Mouse (Mus musculus) liver, embryonic 13.5 days (tissue): Measurements from ENCODE around the gene Uhrf1. TPM values are rescaled to one million over a fixed set of nuclear protein-coding genes. Genes with fewer than 3 reads are reported as not detected.
"Not testable (repeated sequence)": the region's sequence is repeated elsewhere in the genome, so short reads cannot be mapped to it uniquely, and the experiment has no call there.

ENCODE experiments used
- ATAC-seq: fragments of 200-750 bp; cut with Nextera tagmentation; 2 replicates; pipeline ENCODE4 v1.8.0; 2017; ENCODE audit warnings: low read depth, mild to moderate bottlenecking, moderate number of reproducible peaks, moderate library complexity
- DNase-seq: peaks from one replicate; pipeline ENCODE4 v3.0.0; 2022
- H3K27ac ChIP-seq: fragments of 300-500 bp; sonication (generic); 2 replicates; pipeline ENCODE4 v1.5.1; 2015; ENCODE audit warnings: moderate library complexity, mild to moderate bottlenecking, inconsistent platforms
- H3K27me3 ChIP-seq: fragments of 300-500 bp; sonication (generic); 2 replicates; pipeline ENCODE4 v1.6.1; 2015; ENCODE audit warnings: mild to moderate bottlenecking, inconsistent platforms
- H3K36me3 ChIP-seq: fragments of 300-500 bp; sonication (generic); 2 replicates; pipeline ENCODE4 v1.6.1; 2015; ENCODE audit warnings: mild to moderate bottlenecking, inconsistent platforms
- H3K4me1 ChIP-seq: fragments of 300-500 bp; sonication (generic); replicated peaks from 2 replicates; pipeline ENCODE4 v1.6.1; 2015; ENCODE audit warnings: inconsistent platforms
- H3K4me2 ChIP-seq: fragments of 300-500 bp; sonication (generic); 2 replicates; pipeline ENCODE4 v1.6.1; 2015; ENCODE audit warnings: inconsistent platforms, mild to moderate bottlenecking, moderate library complexity
- H3K4me3 ChIP-seq: fragments of 300-500 bp; sonication (generic); replicated peaks from 2 replicates; pipeline ENCODE4 v1.5.1; 2015; ENCODE audit warnings: mild to moderate bottlenecking, inconsistent platforms
- H3K9ac ChIP-seq: fragments of 300-500 bp; sonication (generic); 2 replicates; pipeline ENCODE4 v1.6.1; 2015; ENCODE audit warnings: mild to moderate bottlenecking, inconsistent platforms
- H3K9me3 ChIP-seq: fragments of 300-500 bp; sonication (generic); replicated peaks from 2 replicates; pipeline ENCODE4 v1.6.1; 2016; ENCODE audit warnings: inconsistent platforms
- WGBS: fragments of 180-500 bp; shearing (Covaris S2); methylation state at CpG from one replicate; pipeline ENCODE4 v1.1.7; 2015; ENCODE audit not compliant: insufficient replicate concordance; 5-methylcytosine and 5-hydroxymethylcytosine counted together
- polyA plus RNA-seq: library from polyadenylated mRNA; unstranded; fragments of >200 nt; fragmentation: Nextera tagmentation; extraction: Ambion mirVana; gene quantifications from 2 replicates; pipeline ENCODE4 v1.2.1, GENCODE M21; 2015

Gene Uhrf1
- polyA plus RNA-seq = 121 and 131 TPM in 2 replicates

GRCm38 (mm10) chr17:56303160-56303846 lies at the start of gene Uhrf1:
Gene Uhrf1, plus strand, starts transcription at chr17:56303321.
- 0 out of 2 replicates have a peak, but pooled peaks cover 3% of the 10 kb centered on the region for H3K27me3 ChIP-seq
- ATAC-seq = peak; percentile 85
- H3K4me3 ChIP-seq = peak within 1 kb of the TSS; percentile 91
- H3K36me3 ChIP-seq = peaks cover 37% of the 10 kb centered on the region
- peak within 1 kb of the TSS; percentile 96 for H3K27ac ChIP-seq
- under 1% methylated on average over 43 of the region's 43 CpGs for WGBS
- peak within 1 kb of the TSS; percentile 97 for H3K4me2 ChIP-seq
- DNase-seq = peak; percentile 92
- peaks cover 57% of the 10 kb centered on the region for H3K4me1 ChIP-seq
- no peaks in the 10 kb centered on the region for H3K9me3 ChIP-seq
- peak within 1 kb of the TSS; percentile 93 for H3K9ac ChIP-seq

GRCm38 (mm10) chr17:56254695-56255094 lies 48.4 kb upstream of the Uhrf1 start:
- 73% methylated on average over 4 of the region's 4 CpGs for WGBS
- Histone ChIP-seq H3K4me1 (peaks cover 35% of the 10 kb centered on the region), H3K4me2 (no peak overlapping the region), H3K9ac (no peak overlapping the region), H3K27me3 (no peaks in the 10 kb centered on the region), H3K36me3 (peaks cover 18% of the 10 kb centered on the region), H3K9me3 (no peaks in the 10 kb centered on the region), H3K4me3 (no peak overlapping the region), H3K27ac (no peak overlapping the region)
- ATAC-seq = no peak
- DNase-seq = no peak

DNA sequence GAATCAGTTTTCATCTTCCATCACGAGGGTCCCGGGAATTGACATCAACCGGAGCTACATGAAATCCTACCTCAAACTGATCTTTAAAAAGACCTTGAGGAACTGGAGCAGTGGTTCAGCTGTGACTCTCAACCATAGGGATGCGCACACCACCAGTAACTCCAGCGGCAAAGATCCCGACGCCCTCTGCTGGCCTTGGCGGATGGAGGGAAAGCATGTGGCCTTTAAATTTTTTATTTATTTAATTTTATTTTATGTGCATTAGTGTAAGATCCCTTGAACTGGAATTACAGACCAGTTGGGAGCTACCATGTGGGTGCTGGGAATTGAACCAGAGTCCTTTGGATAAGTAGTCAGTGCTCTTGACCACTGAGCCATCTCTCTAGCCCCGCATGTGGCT lies 47.7 kb upstream of the Uhrf1 start:
- H3K36me3 ChIP-seq = peaks cover 25% of the 10 kb centered on the region
- peak overlapping the region; percentile 78 for H3K4me3 ChIP-seq
- peak overlapping the region; percentile 29; the same call in 1 of the 2 replicates for H3K27ac ChIP-seq
- peak overlapping the region; percentile 55 for H3K4me2 ChIP-seq
- no peak for DNase-seq
- WGBS = 15% methylated on average over 9 of the region's 9 CpGs
- no peaks in the 10 kb centered on the region for H3K9me3 ChIP-seq
- no peak for ATAC-seq
- no peak overlapping the region for H3K9ac ChIP-seq
- H3K4me1 ChIP-seq = peaks cover 42% of the 10 kb centered on the region
- no peaks in the 10 kb centered on the region for H3K27me3 ChIP-seq

- under 1% methylated on average over 32 of the region's 32 CpGs for WGBS
- Histone ChIP-seq H3K27me3 (no peaks in the 10 kb centered on the region), H3K4me3 (peak overlapping the region; percentile 78), H3K36me3 (peaks cover 29% of the 10 kb centered on the region), H3K9me3 (no peaks in the 10 kb centered on the region), H3K4me1 (peaks cover 46% of the 10 kb centered on the region), H3K9ac (peak overlapping the region; percentile 73), H3K4me2 (peak overlapping the region; percentile 95), H3K27ac (peak overlapping the region; percentile 97)
- ATAC-seq (peak; percentile 84), DNase-seq (peak; percentile 96)
These were observed 47.3 kb upstream of the Uhrf1 start for GRCm38 (mm10) chr17:56255863-56256238.

GRCm38 (mm10) chr17:56256239-56256881 lies 46.8 kb upstream of the Uhrf1 start, which contains the start of gene Fem1a:
Gene Fem1a, plus strand, starts transcription at chr17:56256810.
- WGBS = under 1% methylated on average over 28 of the region's 28 CpGs
- peak; percentile 86 for ATAC-seq
- DNase-seq = peak; percentile 94

DNA sequence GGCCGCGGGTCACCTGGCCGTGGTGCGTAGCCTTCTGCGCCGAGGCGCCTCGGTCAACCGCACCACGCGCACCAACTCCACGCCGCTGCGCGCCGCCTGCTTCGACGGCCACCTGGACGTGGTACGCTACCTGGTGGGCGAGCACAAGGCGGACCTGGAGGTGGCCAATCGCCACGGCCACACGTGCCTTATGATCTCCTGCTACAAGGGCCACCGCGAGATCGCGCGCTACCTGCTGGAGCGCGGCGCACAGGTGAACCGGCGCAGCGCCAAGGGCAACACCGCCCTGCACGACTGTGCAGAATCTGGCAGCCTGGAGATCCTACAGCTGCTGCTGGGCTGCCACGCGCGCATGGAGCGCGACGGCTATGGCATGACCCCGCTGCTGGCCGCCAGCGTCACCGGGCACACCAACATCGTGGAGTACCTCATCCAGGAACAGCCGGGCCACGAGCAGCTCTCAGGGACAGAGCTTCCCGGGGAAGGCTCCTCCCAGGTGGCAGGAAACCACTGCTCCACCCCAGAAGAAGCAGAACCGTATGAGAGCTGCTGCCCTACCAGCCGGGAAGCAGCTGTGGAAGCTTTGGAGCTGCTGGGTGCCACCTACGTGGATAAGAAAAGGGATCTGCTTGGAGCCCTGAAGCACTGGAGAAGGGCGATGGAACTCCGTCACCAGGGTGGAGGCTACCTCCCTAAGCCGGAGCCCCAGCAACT lies 45.8 kb upstream of the Uhrf1 start:
- H3K36me3 ChIP-seq = peaks cover 44% of the 10 kb centered on the region
- peaks cover 57% of the 10 kb centered on the region for H3K4me1 ChIP-seq
- WGBS = 5% methylated on average over 58 of the region's 58 CpGs
- H3K4me2 ChIP-seq = peak overlapping the region; percentile 98
- peak overlapping the region; percentile 80 for H3K9ac ChIP-seq
- no peaks in the 10 kb centered on the region for H3K27me3 ChIP-seq
- DNase-seq = no peak
- peak overlapping the region; percentile 71 for H3K27ac ChIP-seq
- no peaks in the 10 kb centered on the region for H3K9me3 ChIP-seq
- no peak for ATAC-seq
- peak overlapping the region; percentile 78 for H3K4me3 ChIP-seq

More at GRCm38 (mm10) chr17:56256239-56256881, 46.8 kb upstream of the Uhrf1 start, which contains the start of gene Fem1a:
- Histone ChIP-seq H3K4me2 (peak within 1 kb of the TSS; percentile 98), H3K4me3 (peak within 1 kb of the TSS; percentile 78), H3K9me3 (no peaks in the 10 kb centered on the region), H3K36me3 (peaks cover 35% of the 10 kb centered on the region), H3K27me3 (no peaks in the 10 kb centered on the region), H3K4me1 (peaks cover 49% of the 10 kb centered on the region), H3K27ac (peak within 1 kb of the TSS; percentile 97), H3K9ac (peak within 1 kb of the TSS; percentile 80)

- not testable (repeated sequence) for H3K9me3 ChIP-seq, H3K27ac ChIP-seq, ATAC-seq, H3K27me3 ChIP-seq, DNase-seq
- peak overlapping the region; percentile 80; the same call in 1 of the 2 replicates for H3K9ac ChIP-seq
- H3K4me2 ChIP-seq = peak overlapping the region; percentile 98
- peak overlapping the region; percentile 78 for H3K4me3 ChIP-seq
- 87% methylated on average over 19 of the region's 19 CpGs for WGBS
- H3K36me3 ChIP-seq = peaks cover 53% of the 10 kb centered on the region
- H3K4me1 ChIP-seq = peaks cover 66% of the 10 kb centered on the region
These were observed 44.9 kb upstream of the Uhrf1 start for GRCm38 (mm10) chr17:56258269-56258668.

DNA sequence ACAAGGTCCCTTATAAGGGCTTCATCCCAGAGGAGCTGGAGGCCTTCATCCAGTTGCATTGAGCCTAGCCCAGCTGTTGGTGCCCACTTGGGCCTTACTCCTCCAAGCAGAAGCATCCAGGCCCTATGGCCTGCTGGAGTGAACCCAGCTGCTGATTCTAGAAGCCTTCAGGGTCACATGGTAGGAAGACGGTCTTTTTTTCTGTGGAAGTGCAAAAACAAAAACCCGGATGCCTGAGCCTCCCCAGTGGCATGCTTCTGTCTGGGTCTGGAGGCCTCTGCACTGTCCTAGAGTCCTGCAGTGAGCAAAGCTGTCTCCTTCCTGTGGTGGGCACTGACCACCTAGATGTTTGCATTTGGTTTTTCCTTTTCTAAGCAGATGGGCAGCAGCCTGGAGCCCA lies 44.3 kb upstream of the Uhrf1 start:
- WGBS = 56% methylated on average over 2 of the region's 2 CpGs
- H3K9me3 ChIP-seq, DNase-seq, ATAC-seq, H3K27ac ChIP-seq, H3K27me3 ChIP-seq: not testable (repeated sequence)
- peak overlapping the region; percentile 78 for H3K4me3 ChIP-seq
- peaks cover 67% of the 10 kb centered on the region for H3K4me1 ChIP-seq
- H3K4me2 ChIP-seq = peak overlapping the region; percentile 98
- H3K9ac ChIP-seq = 0 out of 2 replicates have a peak overlapping the region, but pooled peaks have one; percentile 42
- peaks cover 53% of the 10 kb centered on the region for H3K36me3 ChIP-seq

- 82% methylated on average over 10 of the region's 10 CpGs for WGBS
- Histone ChIP-seq H3K36me3 (peaks cover 53% of the 10 kb centered on the region), H3K9ac (peak overlapping the region; percentile 42; the same call in 1 of the 2 replicates), H3K4me3 (peak overlapping the region; percentile 78), H3K9me3 (no peaks in the 10 kb centered on the region), H3K4me2 (peak overlapping the region; percentile 98), H3K4me1 (peaks cover 69% of the 10 kb centered on the region), H3K27ac (no peak overlapping the region), H3K27me3 (no peaks in the 10 kb centered on the region)
- DNase-seq (no peak), ATAC-seq (no peak)
These were observed 43.7 kb upstream of the Uhrf1 start for GRCm38 (mm10) chr17:56259301-56260037.

DNA sequence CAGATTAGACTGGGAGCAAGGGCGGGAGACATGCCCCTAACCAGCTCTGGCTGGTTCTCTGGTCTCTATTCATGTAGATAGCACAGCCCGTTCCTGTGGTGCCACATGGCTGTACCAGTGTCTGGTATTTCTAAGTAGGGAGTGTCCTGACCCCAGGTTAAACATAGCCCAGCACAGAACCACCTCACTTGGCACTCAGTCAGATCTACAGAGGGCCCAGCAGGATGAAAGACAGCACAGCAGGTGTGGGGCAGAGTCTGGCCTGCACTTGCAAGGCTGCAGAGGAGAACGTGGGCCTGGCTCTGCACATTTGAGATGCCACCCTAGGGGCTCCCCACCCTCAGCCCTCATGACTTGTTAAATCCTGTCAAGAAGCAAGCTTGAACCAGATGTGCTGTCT lies 42.0 kb upstream of the Uhrf1 start:
- H3K36me3 ChIP-seq = peaks cover 61% of the 10 kb centered on the region
- WGBS = 76% methylated on average over 3 of the region's 3 CpGs

More for the DNA sequence above, 42.0 kb upstream of the Uhrf1 start:
- Histone ChIP-seq H3K4me1 (peaks cover 75% of the 10 kb centered on the region), H3K4me3 (no peak overlapping the region), H3K4me2 (no peak overlapping the region), H3K9ac (peak overlapping the region; percentile 42; the same call in 1 of the 2 replicates), H3K27ac (no peak overlapping the region), H3K9me3 (no peaks in the 10 kb centered on the region), H3K27me3 (no peaks in the 10 kb centered on the region)
- DNase-seq = no peak
- no peak for ATAC-seq
